Mouse (Mus musculus) forebrain, embryonic 13.5 days (tissue): ENCODE measurements at regions not wholly inside any gene's neighbourhood (a gene's known extent, or its start where the extent isn't known, plus 50 kb on each side); places are given as distances from the start of the nearest gene placed in this dataset.

ENCODE experiments used
- ATAC-seq: fragments of 200-750 bp; cut with Nextera tagmentation; 2 replicates; pipeline ENCODE4 v1.8.0; 2017
- H3K27ac ChIP-seq: fragments of 300-500 bp; sonication (generic); 2 replicates; pipeline ENCODE4 v1.5.1; 2015; ENCODE audit warnings: inconsistent platforms, mild to moderate bottlenecking, moderate library complexity
- H3K27me3 ChIP-seq: fragments of 300-500 bp; sonication (generic); 2 replicates; pipeline ENCODE4 v1.6.1; 2015; ENCODE audit warnings: mild to moderate bottlenecking, inconsistent platforms
- H3K36me3 ChIP-seq: fragments of 300-500 bp; sonication (generic); 2 replicates; pipeline ENCODE4 v1.6.1; 2015; ENCODE audit warnings: mild to moderate bottlenecking, inconsistent platforms; ENCODE audit not compliant: poor library complexity, severe bottlenecking
- H3K4me1 ChIP-seq: fragments of 300-500 bp; sonication (generic); 2 replicates; pipeline ENCODE4 v1.6.1; 2015; ENCODE audit warnings: inconsistent platforms
- H3K4me2 ChIP-seq: fragments of 300-500 bp; sonication (generic); 2 replicates; pipeline ENCODE4 v1.6.1; 2015; ENCODE audit warnings: inconsistent platforms, mild to moderate bottlenecking, moderate library complexity
- H3K4me3 ChIP-seq: fragments of 300-500 bp; sonication (generic); 2 replicates; pipeline ENCODE4 v1.5.1; 2015; ENCODE audit warnings: mild to moderate bottlenecking, inconsistent platforms
- H3K9ac ChIP-seq: fragments of 300-500 bp; sonication (generic); 2 replicates; pipeline ENCODE4 v1.6.1; 2015; ENCODE audit warnings: mild to moderate bottlenecking, inconsistent platforms
- H3K9me3 ChIP-seq: fragments of 300-500 bp; sonication (generic); replicated peaks from 2 replicates; pipeline ENCODE4 v1.6.1; 2016; ENCODE audit warnings: inconsistent platforms
- WGBS: fragments of 180-500 bp; shearing (Covaris S2); methylation state at CpG from one replicate; pipeline ENCODE4 v1.1.7; 2015; 5-methylcytosine and 5-hydroxymethylcytosine counted together

- H3K36me3 ChIP-seq: no peaks in the 10 kb centered on the region
- peak overlapping the region; percentile 37; the same call in 1 of the 2 replicates for H3K27ac ChIP-seq
- peak; percentile 80 for ATAC-seq
- H3K9me3 ChIP-seq: no peaks in the 10 kb centered on the region
- no peak overlapping the region for H3K4me2 ChIP-seq
- no peaks in the 10 kb centered on the region for H3K27me3 ChIP-seq
- H3K4me1 ChIP-seq: peaks cover 29% of the 10 kb centered on the region
- 22% methylated on average over 7 of the region's 7 CpGs for WGBS
- no peak overlapping the region for H3K9ac ChIP-seq
- H3K4me3 ChIP-seq: no peak overlapping the region
Measured at GRCm38 (mm10) chr8:127939284-127939985, 419.0 kb upstream of the Nrp1 start.

- no peak overlapping the region for H3K4me2 ChIP-seq
- 12% methylated on average over 5 of the region's 5 CpGs for WGBS
- H3K9me3 ChIP-seq: no peaks in the 10 kb centered on the region
- ATAC-seq: peak; percentile 63
- peak overlapping the region; percentile 49; the same call in 1 of the 2 replicates for H3K27ac ChIP-seq
- no peak overlapping the region for H3K9ac ChIP-seq
- H3K36me3 ChIP-seq: no peaks in the 10 kb centered on the region
- H3K4me1 ChIP-seq: peaks cover 29% of the 10 kb centered on the region
- no peak overlapping the region for H3K4me3 ChIP-seq
- no peaks in the 10 kb centered on the region for H3K27me3 ChIP-seq
Measured at GRCm38 (mm10) chr8:127939986-127940359, 418.4 kb upstream of the Nrp1 start.

GRCm38 (mm10) chr8:127942319-127942718 is 416.1 kb upstream of the Nrp1 start:
- Histone ChIP-seq H3K9me3 (no peaks in the 10 kb centered on the region), H3K36me3 (no peaks in the 10 kb centered on the region), H3K4me3 (no peak overlapping the region), H3K4me2 (no peak overlapping the region), H3K27ac (no peak overlapping the region), H3K27me3 (no peaks in the 10 kb centered on the region), H3K4me1 (peaks cover 25% of the 10 kb centered on the region), H3K9ac (no peak overlapping the region)
- no peak for ATAC-seq

DNA sequence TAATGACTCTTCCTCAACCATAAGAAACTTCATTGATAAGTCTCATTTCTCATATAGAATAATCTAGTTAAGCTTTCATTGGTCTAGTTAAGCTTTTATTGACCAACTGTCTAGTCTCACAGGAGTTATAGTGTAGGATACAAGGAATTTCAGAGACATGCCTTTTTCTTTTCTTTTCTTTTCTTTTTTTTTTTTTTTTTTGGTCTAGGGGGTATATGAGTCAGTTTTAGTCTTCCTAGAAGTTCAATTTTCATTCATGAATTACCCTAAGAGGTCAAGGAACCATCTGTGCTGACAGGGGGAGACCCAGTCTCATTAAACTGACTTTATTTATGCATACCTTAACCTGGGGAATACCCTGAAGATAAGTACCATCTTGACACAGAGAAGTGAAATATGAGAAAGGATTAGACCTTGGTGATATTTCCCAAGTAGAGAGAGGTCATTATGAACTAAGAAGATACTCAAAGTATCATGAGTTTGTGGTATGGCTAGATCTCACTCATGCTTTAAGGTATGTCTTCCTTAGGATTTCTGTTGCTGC is 413.4 kb upstream of the Nrp1 start:
- Histone ChIP-seq H3K9me3 (no peaks in the 10 kb centered on the region), H3K4me3 (no peak overlapping the region), H3K27ac (no peak overlapping the region), H3K36me3 (no peaks in the 10 kb centered on the region), H3K27me3 (no peaks in the 10 kb centered on the region), H3K4me1 (peaks cover 6% of the 10 kb centered on the region), H3K9ac (no peak overlapping the region), H3K4me2 (no peak overlapping the region)
- no peak for ATAC-seq

GRCm38 (mm10) chr8:127957571-127957970 is 400.8 kb upstream of the Nrp1 start:
- Histone ChIP-seq H3K4me1 (peaks cover 13% of the 10 kb centered on the region), H3K4me3 (no peak overlapping the region), H3K36me3 (no peaks in the 10 kb centered on the region), H3K9me3 (no peaks in the 10 kb centered on the region), H3K9ac (no peak overlapping the region), H3K4me2 (no peak overlapping the region), H3K27ac (no peak overlapping the region), H3K27me3 (no peaks in the 10 kb centered on the region)
- no peak for ATAC-seq
- 68% methylated on average over 1 of the region's 1 CpGs for WGBS

- peaks cover 13% of the 10 kb centered on the region for H3K4me1 ChIP-seq
- H3K4me2 ChIP-seq: no peak overlapping the region
- no peaks in the 10 kb centered on the region for H3K36me3 ChIP-seq
- ATAC-seq: peak; percentile 65
- H3K4me3 ChIP-seq: no peak overlapping the region
- no peaks in the 10 kb centered on the region for H3K9me3 ChIP-seq
- 48% methylated on average over 12 of the region's 12 CpGs for WGBS
- no peaks in the 10 kb centered on the region for H3K27me3 ChIP-seq
- H3K27ac ChIP-seq: peak overlapping the region; percentile 53
- H3K9ac ChIP-seq: no peak overlapping the region
Measured at GRCm38 (mm10) chr8:127958351-127959044, 399.9 kb upstream of the Nrp1 start.

- Histone ChIP-seq H3K4me3 (no peak overlapping the region), H3K27ac (no peak overlapping the region), H3K9me3 (no peaks in the 10 kb centered on the region), H3K9ac (no peak overlapping the region), H3K27me3 (no peaks in the 10 kb centered on the region), H3K36me3 (no peaks in the 10 kb centered on the region), H3K4me1 (peaks cover 11% of the 10 kb centered on the region), H3K4me2 (no peak overlapping the region)
- 90% methylated on average over 1 of the region's 1 CpGs for WGBS
- no peak for ATAC-seq
Measured at GRCm38 (mm10) chr8:127962862-127963261, 395.5 kb upstream of the Nrp1 start.

GRCm38 (mm10) chr8:127963625-127964024 is 394.8 kb upstream of the Nrp1 start:
- H3K36me3 ChIP-seq: no peaks in the 10 kb centered on the region
- 83% methylated on average over 6 of the region's 6 CpGs for WGBS
- ATAC-seq: no peak
- no peak overlapping the region for H3K4me3 ChIP-seq
- H3K4me2 ChIP-seq: no peak overlapping the region
- H3K4me1 ChIP-seq: peaks cover 6% of the 10 kb centered on the region
- H3K9ac ChIP-seq: no peak overlapping the region
- H3K9me3 ChIP-seq: no peaks in the 10 kb centered on the region
- no peak overlapping the region for H3K27ac ChIP-seq
- no peaks in the 10 kb centered on the region for H3K27me3 ChIP-seq

DNA sequence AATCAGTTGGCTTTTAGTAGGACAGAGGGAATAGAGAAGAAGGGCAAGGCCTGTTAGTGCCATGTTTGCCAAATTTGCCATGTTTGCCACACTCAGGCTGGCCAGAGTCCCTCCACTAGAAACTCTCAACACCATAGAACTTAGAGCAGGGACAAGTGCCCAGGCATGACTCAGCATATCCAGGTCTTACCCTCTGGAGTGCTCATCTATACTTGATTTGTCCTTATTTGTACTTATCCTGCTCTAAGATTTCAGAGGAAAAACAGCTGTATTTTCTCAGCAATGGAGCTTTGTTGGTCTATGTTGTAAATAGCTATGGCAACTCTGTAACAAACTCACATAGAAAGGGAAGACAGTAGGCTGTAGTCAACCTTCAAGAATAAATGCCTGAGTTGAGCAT is 393.6 kb upstream of the Nrp1 start:
- Histone ChIP-seq H3K9me3 (no peaks in the 10 kb centered on the region), H3K9ac (no peak overlapping the region), H3K4me3 (no peak overlapping the region), H3K4me1 (no peaks in the 10 kb centered on the region), H3K27ac (no peak overlapping the region), H3K4me2 (no peak overlapping the region), H3K36me3 (no peaks in the 10 kb centered on the region), H3K27me3 (no peaks in the 10 kb centered on the region)
- no peak for ATAC-seq

GRCm38 (mm10) chr8:127965341-127965740 is 393.1 kb upstream of the Nrp1 start:
- no peaks in the 10 kb centered on the region for H3K9me3 ChIP-seq

GRCm38 (mm10) chr8:127968026-127968425 is 390.4 kb upstream of the Nrp1 start:
- Histone ChIP-seq H3K4me3 (no peak overlapping the region), H3K4me1 (no peaks in the 10 kb centered on the region), H3K27ac (no peak overlapping the region), H3K36me3 (no peaks in the 10 kb centered on the region), H3K27me3 (no peaks in the 10 kb centered on the region), H3K4me2 (no peak overlapping the region), H3K9me3 (no peaks in the 10 kb centered on the region), H3K9ac (no peak overlapping the region)
- no peak for ATAC-seq
- WGBS: 97% methylated on average over 2 of the region's 2 CpGs

More at GRCm38 (mm10) chr8:127965341-127965740, 393.1 kb upstream of the Nrp1 start:
- WGBS: 74% methylated on average over 2 of the region's 2 CpGs
- H3K36me3 ChIP-seq: no peaks in the 10 kb centered on the region
- H3K4me3 ChIP-seq: no peak overlapping the region
- no peaks in the 10 kb centered on the region for H3K27me3 ChIP-seq
- no peaks in the 10 kb centered on the region for H3K4me1 ChIP-seq
- ATAC-seq: no peak
- no peak overlapping the region for H3K27ac ChIP-seq
- H3K4me2 ChIP-seq: no peak overlapping the region
- H3K9ac ChIP-seq: no peak overlapping the region

DNA sequence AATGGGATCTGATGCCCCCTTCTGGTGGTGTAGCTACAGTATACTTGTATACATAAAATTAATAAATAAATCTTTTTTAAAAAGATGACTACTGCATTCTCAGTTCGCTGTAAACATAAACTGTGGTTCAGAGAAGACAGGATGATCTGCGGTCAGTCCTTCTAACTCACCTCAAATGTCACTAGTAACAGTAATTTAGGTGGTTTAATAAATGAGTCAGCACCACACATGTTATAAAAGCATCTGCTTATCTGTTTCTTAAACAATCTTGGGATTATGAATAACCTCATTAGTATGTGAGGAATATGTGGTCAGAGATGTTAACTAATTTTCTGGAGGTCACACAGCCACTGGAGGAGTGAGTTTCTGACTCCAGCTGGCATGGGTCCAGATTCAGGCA is 385.2 kb upstream of the Nrp1 start:
- no peaks in the 10 kb centered on the region for H3K27me3 ChIP-seq
- no peak overlapping the region for H3K27ac ChIP-seq
- no peaks in the 10 kb centered on the region for H3K9me3 ChIP-seq
- H3K36me3 ChIP-seq: no peaks in the 10 kb centered on the region
- H3K4me3 ChIP-seq: no peak overlapping the region
- no peak overlapping the region for H3K4me2 ChIP-seq
- peaks cover 8% of the 10 kb centered on the region for H3K4me1 ChIP-seq
- ATAC-seq: no peak
- no peak overlapping the region for H3K9ac ChIP-seq
- WGBS: 94% methylated on average over 2 of the region's 2 CpGs
